Mouse (Mus musculus) testis, adult 2 months (tissue): ENCODE measurements around the gene Ifna16.
A peak's percentile ranks its signal among the peaks of the same experiment; 100 is the strongest.

ENCODE experiments used
- CTCF ChIP-seq: fragments of 200-500 bp; IDR thresholded peaks from 2 replicates; pipeline ENCODE4 v1.5.1; 2012; ENCODE audit warnings: low read depth, mild to moderate bottlenecking, inconsistent platforms, low read length, moderate library complexity; ENCODE audit not compliant: control insufficient read depth, insufficient read depth, insufficient replicate concordance
- POLR2A ChIP-seq: fragments of 200-500 bp; IDR thresholded peaks from 2 replicates; pipeline ENCODE4 v1.6.1; 2012; ENCODE audit warnings: low read depth, mild to moderate bottlenecking, inconsistent platforms, low read length, moderate library complexity; ENCODE audit not compliant: control insufficient read depth

GRCm38 (mm10) chr4:88696237-88696884, 19.6 kb upstream of the Ifna16 start:
- peak; percentile 98; the same call in 1 of the 2 replicates for TF ChIP-seq CTCF
- TF ChIP-seq POLR2A = no peak
